Mouse (Mus musculus) bone marrow macrophage, adult 2 months (primary cell): Measurements from ENCODE around the gene Cfap221.

Source experiments
- CTCF ChIP-seq: IDR thresholded peaks from 2 replicates; pipeline ENCODE4 v1.5.1; 2012; ENCODE audit warnings: low read depth, mild to moderate bottlenecking, low read length, moderate library complexity
- POLR2A ChIP-seq: IDR thresholded peaks from 2 replicates; pipeline ENCODE4 v1.6.1; 2012; ENCODE audit warnings: mild to moderate bottlenecking, low read depth, low read length, borderline replicate concordance

GRCm38 (mm10) chr1:120012638-120013037, 15.6 kb upstream of the Cfap221 start:
- TF ChIP-seq CTCF, result no peak
- no peak for TF ChIP-seq POLR2A
